Mouse (Mus musculus) adrenal gland, postnatal 4 days (tissue): ENCODE data around the gene Gcnt2. TPM values are rescaled to one million over a fixed set of nuclear protein-coding genes. Genes with fewer than 3 reads are reported as not detected.
"Not testable (repeated sequence)": the region's sequence is repeated elsewhere in the genome, so short reads cannot be mapped to it uniquely, and the experiment has no call there.

Experiments
- DNase-seq, 2 experiments: peaks; one replicate each; pipeline ENCODE4 v3.0.0; 2021 to 2022; ENCODE audit warnings: low spot score in 2 of 2, mixed read lengths in 2 of 2
- total RNA-seq, 2 experiments: library from RNA; stranded (reverse); gene quantifications; 2 replicates each; pipeline ENCODE4 v1.2.3; 2021

Gene Gcnt2
- total RNA-seq, 2 experiments from 2014 or later: 10.3 to 11.0 TPM

GRCm38 (mm10) chr13:40901831-40902459, 42.4 kb downstream of the Gcnt2 start:
- no peak for DNase-seq

DNA sequence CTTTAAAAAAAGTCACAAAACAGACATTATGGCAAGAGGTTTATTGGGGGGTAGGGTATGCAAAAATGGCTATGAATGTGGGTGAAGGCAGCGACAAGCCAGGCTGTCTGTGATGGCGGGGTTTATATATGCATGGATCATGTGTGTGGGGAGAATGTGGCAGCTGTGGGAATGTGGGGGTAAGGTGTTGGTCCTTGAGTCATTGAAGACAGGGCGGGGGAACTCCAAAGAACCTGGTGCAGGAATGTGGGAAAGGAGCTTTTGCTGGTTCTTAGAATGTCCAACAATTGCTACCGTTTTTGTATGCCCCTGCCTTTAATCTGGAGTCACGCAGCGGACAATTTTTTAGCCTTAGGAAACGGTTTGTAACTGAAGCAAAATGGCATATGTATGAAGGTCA, 44.5 kb downstream of the Gcnt2 start:
- DNase-seq: no peak

- no peak for DNase-seq
Measured at GRCm38 (mm10) chr13:40906528-40906927, 47.0 kb downstream of the Gcnt2 start.

GRCm38 (mm10) chr13:40907274-40907673, 47.7 kb downstream of the Gcnt2 start:
- no peak for DNase-seq

- no peak for DNase-seq
Measured at GRCm38 (mm10) chr13:40908044-40908443, 48.5 kb downstream of the Gcnt2 start.

DNA sequence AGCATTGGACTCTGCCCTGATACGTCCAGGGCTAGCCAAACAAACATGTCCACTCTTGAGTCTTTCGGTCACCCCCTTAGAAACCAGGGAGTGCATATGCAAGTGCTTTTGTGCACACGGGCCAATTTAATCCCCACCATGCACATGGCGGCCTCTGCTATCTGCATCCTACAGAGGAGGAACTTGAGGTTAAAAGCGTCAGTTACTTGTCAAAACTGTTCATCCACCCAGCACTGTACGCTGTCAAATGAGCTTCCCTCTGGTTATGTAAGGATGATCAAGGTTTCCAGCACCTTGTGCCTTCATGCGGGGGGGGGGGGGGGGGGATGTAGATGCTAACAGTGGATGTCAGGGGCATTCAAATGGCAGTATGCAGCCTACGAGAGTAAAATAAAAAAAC, 49.5 kb downstream of the Gcnt2 start:
- no peak for DNase-seq

GRCm38 (mm10) chr13:40910047-40910446, 50.5 kb downstream of the Gcnt2 start:
- no peak for DNase-seq

GRCm38 (mm10) chr13:40911951-40912350, 52.4 kb downstream of the Gcnt2 start:
- DNase-seq: no peak

DNA sequence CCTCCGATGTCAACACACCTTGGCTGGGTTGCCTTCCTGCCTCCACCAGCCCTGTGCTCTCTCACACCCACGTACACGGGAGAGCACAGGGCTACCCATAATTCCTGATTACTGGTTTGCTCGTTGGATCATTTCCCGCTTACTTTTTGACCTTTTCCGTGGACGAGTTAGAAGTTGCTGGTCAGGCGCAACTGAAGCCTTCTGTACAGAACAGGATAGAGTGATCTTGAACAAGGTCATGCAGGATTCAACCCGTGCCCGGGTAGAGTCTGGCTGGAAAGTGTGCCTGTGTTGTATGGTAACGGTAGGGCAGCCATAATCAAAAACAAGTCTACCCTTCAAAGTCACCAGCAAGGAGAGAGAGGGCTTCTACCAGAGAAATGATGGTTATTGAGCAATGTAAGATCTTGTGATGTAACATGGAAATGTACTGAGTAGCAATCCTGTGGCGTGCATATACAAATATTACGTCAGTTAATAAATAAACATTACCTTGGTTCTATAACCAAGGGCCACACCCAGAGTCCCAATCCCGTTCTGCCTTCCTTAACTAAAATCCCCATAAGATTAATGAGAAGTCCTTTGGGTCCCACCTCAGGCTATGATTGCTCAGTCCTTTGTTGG, 54.0 kb downstream of the Gcnt2 start:
- DNase-seq: no peak

DNA sequence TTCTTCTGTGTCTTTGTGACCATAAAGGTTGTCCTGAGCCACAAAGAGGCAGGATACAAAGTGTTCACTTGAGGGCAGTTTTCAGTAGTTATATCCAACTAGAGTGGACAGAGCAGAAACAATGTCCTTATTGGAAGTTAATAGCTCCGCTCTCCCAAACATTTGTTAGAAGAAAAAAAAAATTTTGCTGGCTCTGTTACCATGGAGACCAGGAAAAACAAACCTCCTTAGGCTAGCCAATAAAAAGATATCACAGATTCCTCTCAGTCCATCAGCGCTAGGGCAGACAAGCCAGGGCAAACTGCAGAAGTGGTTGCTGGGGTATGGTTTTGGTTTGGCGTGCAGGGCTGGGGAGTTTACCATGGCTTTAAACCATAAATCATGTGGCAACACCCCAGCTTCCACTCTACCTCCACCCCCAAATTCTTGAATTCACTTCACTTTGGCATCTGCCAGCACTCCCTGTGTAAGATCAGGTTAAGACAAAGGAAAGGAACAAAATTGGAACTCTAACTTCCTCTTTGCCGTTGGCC, 54.6 kb downstream of the Gcnt2 start:
- no peak for DNase-seq

- DNase-seq: no peak
Measured at GRCm38 (mm10) chr13:40916321-40917160, 57.0 kb downstream of the Gcnt2 start.

- no peak for DNase-seq
Measured at GRCm38 (mm10) chr13:40917161-40918091, 57.9 kb downstream of the Gcnt2 start.

DNA sequence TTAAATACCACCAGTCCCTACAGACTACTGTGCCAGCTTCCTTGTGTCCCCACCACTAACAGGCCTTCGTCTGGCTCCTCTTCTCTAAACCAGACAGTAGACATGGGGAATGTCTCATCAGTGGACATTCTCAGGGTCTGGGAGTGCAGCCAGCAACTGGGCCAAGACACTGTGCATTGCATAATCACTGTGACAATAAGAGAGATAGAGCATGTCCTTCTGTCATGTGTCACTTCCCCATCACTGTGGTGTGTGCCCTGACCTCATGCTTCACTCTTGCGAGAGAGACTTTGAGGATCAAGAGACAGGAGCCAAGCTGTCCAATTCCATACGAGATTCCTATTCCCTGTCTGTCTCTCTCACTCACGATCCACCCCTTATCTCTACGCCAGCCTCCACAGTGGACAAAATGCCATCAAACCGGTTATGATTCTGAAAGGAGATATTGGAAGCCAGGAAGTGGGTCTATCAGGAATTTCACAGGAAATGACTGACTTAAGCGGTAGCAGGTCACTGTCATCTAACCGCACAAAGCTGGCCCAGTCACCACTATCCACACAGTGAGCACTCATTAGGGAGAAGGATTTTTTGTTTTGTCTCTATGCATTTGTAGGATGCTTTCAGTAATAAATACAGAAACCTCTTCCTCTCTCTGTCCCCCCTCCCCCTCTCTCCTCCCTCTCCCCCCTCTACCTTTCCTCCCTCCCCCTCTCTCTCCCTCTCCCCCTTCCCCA, 61.9 kb downstream of the Gcnt2 start:
- DNase-seq: no peak

DNA sequence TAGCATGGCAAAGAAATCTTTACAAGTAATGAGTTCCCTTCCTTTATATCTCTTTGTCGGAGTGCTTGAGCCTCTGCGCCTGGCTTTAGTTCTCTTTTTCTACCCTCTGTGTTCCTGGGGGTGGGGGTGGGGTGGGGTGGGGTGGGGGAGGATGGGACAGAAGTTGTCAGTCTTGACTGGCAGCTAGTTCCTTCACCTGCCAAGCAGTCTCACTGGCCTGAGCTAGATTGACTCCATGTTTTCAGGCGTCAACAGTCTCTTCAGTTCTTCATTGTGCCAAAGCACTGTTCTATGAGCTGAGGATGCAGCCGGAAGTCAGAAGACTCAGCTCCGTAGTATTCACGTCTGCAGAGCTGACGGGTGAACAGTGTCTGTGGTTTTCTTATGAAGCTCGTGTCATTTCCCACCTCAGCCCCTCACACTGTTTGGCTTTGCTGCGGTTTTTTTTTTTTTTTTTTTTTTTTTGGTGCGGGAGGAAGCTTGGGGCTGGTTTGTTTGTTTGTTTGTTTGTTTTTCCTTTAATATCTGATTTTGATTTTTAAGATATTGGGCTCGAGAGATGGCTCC, 62.8 kb downstream of the Gcnt2 start:
- no peak for DNase-seq

DNA sequence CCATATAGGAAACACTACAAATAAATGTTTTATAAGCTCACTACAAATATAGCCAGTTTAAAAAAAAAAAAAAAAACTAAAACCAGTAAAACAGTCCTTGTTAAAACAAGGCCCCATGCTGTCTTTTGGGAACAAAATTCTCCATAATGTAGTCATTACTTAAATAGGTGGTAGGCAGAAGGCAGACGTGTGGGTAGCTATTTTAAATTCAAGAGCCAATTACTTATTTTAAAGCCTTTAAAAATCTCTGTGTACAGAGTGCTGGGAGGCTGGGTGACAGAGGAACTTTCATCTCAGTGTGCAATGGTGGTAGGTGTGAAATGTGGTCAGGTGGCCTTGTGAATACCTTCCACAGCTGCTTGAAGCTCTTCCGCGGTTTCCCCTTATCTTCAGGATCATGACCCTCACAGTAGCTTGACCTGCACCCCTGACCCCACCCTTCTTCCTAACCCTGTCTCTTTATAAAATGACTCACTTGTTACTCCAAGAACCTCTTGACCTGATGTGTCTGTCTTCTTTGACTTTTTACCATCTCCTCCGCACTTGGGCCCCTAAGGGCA, 64.3 kb downstream of the Gcnt2 start:
- no peak for DNase-seq

- DNase-seq: no peak
Measured at GRCm38 (mm10) chr13:40928192-40928898, 68.8 kb downstream of the Gcnt2 start.

DNA sequence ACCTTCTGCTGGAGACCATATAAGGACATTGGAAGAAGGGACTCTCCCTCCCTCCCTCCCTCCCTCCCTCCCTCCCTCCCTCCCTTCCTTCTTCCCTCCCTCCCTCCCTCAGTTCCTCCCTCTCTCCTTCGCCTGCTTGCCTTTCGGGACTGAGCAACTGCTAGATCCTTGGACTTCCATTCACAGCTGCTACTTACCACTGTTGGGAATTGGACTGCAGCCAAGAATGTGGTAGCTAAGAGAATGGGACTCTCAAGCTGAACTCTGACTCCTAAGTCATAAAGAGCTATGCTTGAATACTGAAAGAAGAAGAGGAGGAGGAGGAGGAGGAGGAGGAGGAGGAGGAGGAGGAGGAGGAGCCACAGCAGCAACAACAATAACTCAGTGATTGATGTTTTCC, 72.3 kb downstream of the Gcnt2 start:
- DNase-seq: not testable (repeated sequence)

DNA sequence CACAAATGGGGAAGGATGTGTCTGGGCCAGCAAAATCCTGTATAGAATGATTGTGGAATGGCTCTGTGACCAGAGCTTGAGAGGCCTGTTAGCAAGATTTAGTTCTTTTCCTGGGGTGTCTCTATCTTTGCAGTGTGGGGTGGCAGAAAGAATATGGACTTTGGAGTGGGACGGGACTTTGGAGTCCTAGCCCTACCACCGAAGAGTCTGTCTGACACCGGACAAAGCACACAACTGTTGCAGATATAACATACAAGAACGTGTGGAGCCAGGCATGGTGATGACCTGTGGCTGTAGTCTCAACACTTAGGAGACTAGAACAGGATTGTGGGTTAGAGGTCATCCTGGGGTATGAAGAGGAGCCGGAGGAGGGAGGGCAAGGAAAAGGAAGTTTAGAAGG, 73.0 kb downstream of the Gcnt2 start:
- no peak for DNase-seq

DNA sequence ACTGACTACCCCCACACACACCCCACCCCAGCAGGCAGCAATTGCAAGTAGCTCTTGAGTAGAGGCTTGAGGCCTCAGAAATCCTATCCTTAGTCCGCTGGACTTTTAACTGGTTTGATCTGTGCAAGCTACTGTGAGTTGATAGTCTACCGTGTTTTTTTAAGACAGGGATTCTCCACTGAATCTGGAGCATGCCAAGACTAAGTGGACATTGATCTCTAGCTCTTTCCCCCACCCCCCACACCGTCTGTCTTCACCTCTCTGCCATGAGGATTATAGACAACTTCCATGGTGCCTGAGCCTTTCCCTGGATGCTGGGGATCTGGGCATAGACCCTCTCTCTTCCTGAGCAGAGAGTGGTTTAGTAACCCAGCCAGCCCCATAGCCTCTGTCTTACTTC, 74.8 kb downstream of the Gcnt2 start:
- no peak for DNase-seq
